Mouse (Mus musculus): ENCODE measurements around the gene Slc39a11. TPM values are rescaled to one million over a fixed set of nuclear protein-coding genes. Genes with fewer than 3 reads are reported as not detected.
A peak's percentile ranks its signal among the peaks of the same experiment; 100 is the strongest.
"Not testable (repeated sequence)": the region's sequence is repeated elsewhere in the genome, so short reads cannot be mapped to it uniquely, and the experiment has no call there.

The Slc39a11 gene
- polyA plus RNA-seq, 1 experiment from 2014 or later = 25.3 TPM

DNA sequence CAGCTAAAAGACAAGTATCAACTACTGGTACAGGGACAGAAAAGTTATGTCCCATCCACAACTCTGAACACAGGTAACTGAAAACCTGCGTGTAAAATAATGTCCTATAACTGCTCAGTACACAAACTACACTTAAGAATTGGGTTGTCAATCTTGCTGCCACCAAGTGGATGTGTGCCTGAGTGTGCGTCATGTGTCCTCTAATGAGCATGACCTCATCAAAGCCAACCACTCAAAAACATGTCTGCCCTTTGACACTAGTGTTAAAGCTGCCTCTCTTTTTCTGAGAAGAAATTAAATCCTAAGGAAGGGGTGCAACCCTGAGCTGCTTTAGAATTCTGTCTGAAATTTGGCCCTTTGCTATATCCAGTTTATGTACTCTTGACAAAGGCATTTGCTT lies 14.4 kb upstream of the Slc39a11 start:
- Histone ChIP-seq H3K4me1 (replicated peaks) (peaks cover 10% of the 10 kb centered on the region; the same call in 1 of the 2 replicates), H3K36me3 (peaks cover 91% of the 10 kb centered on the region)

DNA sequence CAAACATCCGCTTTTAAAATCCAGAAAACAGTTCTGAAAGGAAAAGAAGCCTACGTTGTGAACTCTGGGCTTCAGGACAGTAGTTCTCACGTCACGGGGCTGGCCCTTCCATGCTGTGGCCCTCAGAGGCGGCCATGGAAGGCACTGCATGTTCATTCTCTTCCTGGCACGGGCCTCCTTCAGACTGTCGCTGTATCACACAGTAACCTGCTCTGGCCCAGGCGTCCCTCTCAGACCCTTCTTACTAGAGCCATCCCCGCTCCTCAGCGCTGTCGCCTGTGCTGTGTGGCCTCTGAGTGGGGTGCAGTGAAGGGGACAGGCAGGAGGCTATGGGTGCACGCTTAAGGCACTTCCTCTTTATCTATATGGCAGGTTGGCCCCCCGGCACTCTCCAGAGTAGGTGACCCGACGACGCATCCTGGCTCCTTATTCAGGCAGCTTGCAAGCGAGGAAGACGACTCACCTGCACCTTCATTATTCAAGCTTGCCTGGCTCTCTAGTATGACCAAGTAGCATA lies 12.0 kb upstream of the Slc39a11 start:
- H3K36me3 ChIP-seq = peaks cover 92% of the 10 kb centered on the region
- WGBS = 93% methylated on average over 18 of the region's 18 CpGs

More for the DNA sequence above, 14.4 kb upstream of the Slc39a11 start:
- Histone ChIP-seq H3K27me3 (ENCODE audit: insufficient read depth, poor library complexity, severe bottlenecking) (no peaks in the 10 kb centered on the region), H3K4me3 (no peak overlapping the region), H3K9me3 (no peaks in the 10 kb centered on the region), H3K27ac (no peak overlapping the region)
- no peak for DNase-seq (ENCODE audit: low spot score)
- WGBS = 65% methylated on average over 2 of the region's 2 CpGs

GRCm38 (mm10) chr11:113660940-113661339 lies 11.1 kb upstream of the Slc39a11 start:
- DNase-seq (ENCODE audit: low spot score) = no peak
- Histone ChIP-seq H3K9me3 (no peaks in the 10 kb centered on the region), H3K4me1 (replicated peaks) (peaks cover 15% of the 10 kb centered on the region), H3K36me3 (peaks cover 97% of the 10 kb centered on the region), H3K27ac (no peak overlapping the region), H3K27me3 (ENCODE audit: insufficient read depth, poor library complexity, severe bottlenecking) (no peaks in the 10 kb centered on the region), H3K4me3 (no peak overlapping the region)
- 98% methylated on average over 11 of the region's 11 CpGs for WGBS

More for the DNA sequence above, 12.0 kb upstream of the Slc39a11 start:
- no peak for DNase-seq (ENCODE audit: low spot score)
- Histone ChIP-seq H3K27me3 (ENCODE audit: insufficient read depth, poor library complexity, severe bottlenecking) (no peaks in the 10 kb centered on the region), H3K4me3 (no peak overlapping the region), H3K4me1 (replicated peaks) (peaks cover 10% of the 10 kb centered on the region; the same call in 1 of the 2 replicates), H3K9me3 (no peaks in the 10 kb centered on the region), H3K27ac (no peak overlapping the region)

DNA sequence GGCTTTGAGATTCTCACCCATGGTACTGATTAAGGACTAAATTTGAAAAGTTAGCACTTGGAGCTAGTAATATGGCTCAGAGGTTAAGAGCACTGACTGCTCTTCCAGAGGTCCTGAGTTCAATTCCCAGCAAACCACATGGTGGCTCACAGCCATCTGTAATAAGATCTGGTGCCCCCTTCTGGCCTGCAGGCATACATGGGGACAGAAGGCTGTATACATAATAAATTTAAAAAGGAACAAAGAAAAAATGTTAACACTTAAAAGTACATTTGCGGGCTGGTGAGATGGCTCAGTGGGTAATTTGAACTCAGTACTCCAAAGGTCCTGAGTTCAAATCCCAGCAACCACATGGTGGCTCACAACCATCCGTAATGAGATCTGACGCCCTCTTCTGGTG lies 10.3 kb upstream of the Slc39a11 start:
- not testable (repeated sequence) for H3K27ac ChIP-seq; H3K4me3 ChIP-seq; H3K27me3 ChIP-seq (ENCODE audit: insufficient read depth, poor library complexity, severe bottlenecking); H3K9me3 ChIP-seq; DNase-seq (ENCODE audit: low spot score)
- Histone ChIP-seq H3K36me3 (peaks cover 100% of the 10 kb centered on the region), H3K4me1 (replicated peaks) (peaks cover 15% of the 10 kb centered on the region)
- 97% methylated on average over 3 of the region's 3 CpGs for WGBS

GRCm38 (mm10) chr11:113658763-113659162 lies 8.9 kb upstream of the Slc39a11 start:
- H3K27ac ChIP-seq = 0 out of 2 replicates have a peak overlapping the region, but pooled peaks have one; percentile 23
- no peak for DNase-seq (ENCODE audit: low spot score)

DNA sequence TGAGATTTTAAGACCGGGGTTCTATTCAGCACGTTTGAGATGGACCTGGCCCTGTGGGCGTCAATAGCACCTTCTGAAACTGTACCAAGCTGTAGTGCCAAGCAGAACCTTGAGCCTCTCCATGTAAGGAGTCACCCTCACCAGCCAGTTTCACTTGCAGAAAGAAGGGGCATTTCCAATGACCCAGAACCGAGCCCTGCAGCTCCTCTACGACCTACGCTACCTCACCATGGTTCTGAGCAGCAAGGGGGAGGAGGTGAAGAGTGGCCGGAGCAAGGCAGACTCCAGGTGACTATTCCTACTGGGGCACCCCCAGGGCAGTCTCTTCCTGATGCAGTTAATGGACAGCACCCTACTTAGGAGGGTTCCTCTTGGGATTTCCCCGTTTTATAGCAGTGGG lies 8.4 kb upstream of the Slc39a11 start:
- WGBS = 90% methylated on average over 8 of the region's 8 CpGs
- 0 out of 2 replicates have a peak overlapping the region, but pooled peaks have one; percentile 23 for H3K27ac ChIP-seq
- H3K27me3 ChIP-seq (ENCODE audit: insufficient read depth, poor library complexity, severe bottlenecking) = no peaks in the 10 kb centered on the region
- peaks cover 21% of the 10 kb centered on the region for H3K4me1 ChIP-seq (replicated peaks)
- H3K4me3 ChIP-seq = no peak overlapping the region
- no peaks in the 10 kb centered on the region for H3K9me3 ChIP-seq
- DNase-seq (ENCODE audit: low spot score) = no peak
- peaks cover 100% of the 10 kb centered on the region for H3K36me3 ChIP-seq

More at GRCm38 (mm10) chr11:113658763-113659162, 8.9 kb upstream of the Slc39a11 start:
- H3K4me1 ChIP-seq (replicated peaks) = peaks cover 20% of the 10 kb centered on the region
- 93% methylated on average over 4 of the region's 4 CpGs for WGBS
- H3K4me3 ChIP-seq = no peak overlapping the region
- H3K36me3 ChIP-seq = peaks cover 100% of the 10 kb centered on the region
- no peaks in the 10 kb centered on the region for H3K27me3 ChIP-seq (ENCODE audit: insufficient read depth, poor library complexity, severe bottlenecking)
- H3K9me3 ChIP-seq = no peaks in the 10 kb centered on the region

DNA sequence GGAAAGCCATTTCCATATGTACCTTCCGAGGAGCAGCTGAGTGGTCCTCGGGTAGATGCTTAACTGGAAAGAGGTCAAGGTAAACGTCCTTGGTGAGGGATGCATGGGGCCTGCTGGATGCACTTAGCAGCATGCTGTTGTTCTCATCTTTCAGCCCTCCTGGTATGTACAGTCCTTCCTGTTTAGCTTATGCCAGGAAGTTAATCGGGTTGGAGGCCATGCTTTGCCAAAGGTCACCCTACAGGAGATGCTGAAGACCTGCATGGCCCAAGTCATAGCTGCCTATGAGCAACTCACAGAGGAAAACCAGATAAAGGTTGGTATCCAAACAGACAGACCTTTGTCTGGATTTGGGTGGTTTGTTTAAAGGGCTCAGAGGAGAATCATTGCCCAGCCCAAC lies 7.3 kb upstream of the Slc39a11 start:
- 72% methylated on average over 4 of the region's 4 CpGs for WGBS
- H3K27ac ChIP-seq = no peak overlapping the region
- H3K4me1 ChIP-seq (replicated peaks) = peaks cover 31% of the 10 kb centered on the region
- H3K36me3 ChIP-seq = peaks cover 100% of the 10 kb centered on the region
- H3K27me3 ChIP-seq (ENCODE audit: insufficient read depth, poor library complexity, severe bottlenecking) = no peaks in the 10 kb centered on the region
- DNase-seq (ENCODE audit: low spot score) = no peak
- no peak overlapping the region for H3K4me3 ChIP-seq
- no peaks in the 10 kb centered on the region for H3K9me3 ChIP-seq

DNA sequence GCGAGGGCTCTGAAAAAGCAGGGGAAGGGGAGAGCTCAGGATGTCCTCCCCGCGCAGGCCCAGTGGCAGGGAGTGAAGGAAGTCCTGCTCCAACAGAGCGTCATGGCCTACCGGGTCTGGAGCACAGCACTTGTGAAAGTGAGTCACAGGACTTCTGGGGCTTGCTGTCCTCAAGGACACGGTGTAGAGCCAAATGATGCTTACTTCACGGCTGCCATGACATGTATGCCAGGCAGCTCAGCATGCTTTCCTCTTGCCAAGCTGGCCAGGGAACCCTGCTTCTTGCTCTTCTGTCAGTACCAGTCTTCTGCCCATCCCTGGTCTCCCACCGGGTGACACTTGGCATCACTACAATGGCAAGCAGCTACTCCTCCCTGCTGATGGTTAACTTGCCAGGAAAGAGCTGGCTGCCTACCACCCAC lies 6.6 kb upstream of the Slc39a11 start:
- H3K4me3 ChIP-seq = no peak overlapping the region
- H3K27ac ChIP-seq = 0 out of 2 replicates have a peak overlapping the region, but pooled peaks have one; percentile 23
- no peaks in the 10 kb centered on the region for H3K9me3 ChIP-seq
- H3K4me1 ChIP-seq (replicated peaks) = peaks cover 38% of the 10 kb centered on the region
- WGBS = 89% methylated on average over 8 of the region's 8 CpGs
- peaks cover 100% of the 10 kb centered on the region for H3K36me3 ChIP-seq
- no peaks in the 10 kb centered on the region for H3K27me3 ChIP-seq (ENCODE audit: insufficient read depth, poor library complexity, severe bottlenecking)
- DNase-seq (ENCODE audit: low spot score) = no peak

DNA sequence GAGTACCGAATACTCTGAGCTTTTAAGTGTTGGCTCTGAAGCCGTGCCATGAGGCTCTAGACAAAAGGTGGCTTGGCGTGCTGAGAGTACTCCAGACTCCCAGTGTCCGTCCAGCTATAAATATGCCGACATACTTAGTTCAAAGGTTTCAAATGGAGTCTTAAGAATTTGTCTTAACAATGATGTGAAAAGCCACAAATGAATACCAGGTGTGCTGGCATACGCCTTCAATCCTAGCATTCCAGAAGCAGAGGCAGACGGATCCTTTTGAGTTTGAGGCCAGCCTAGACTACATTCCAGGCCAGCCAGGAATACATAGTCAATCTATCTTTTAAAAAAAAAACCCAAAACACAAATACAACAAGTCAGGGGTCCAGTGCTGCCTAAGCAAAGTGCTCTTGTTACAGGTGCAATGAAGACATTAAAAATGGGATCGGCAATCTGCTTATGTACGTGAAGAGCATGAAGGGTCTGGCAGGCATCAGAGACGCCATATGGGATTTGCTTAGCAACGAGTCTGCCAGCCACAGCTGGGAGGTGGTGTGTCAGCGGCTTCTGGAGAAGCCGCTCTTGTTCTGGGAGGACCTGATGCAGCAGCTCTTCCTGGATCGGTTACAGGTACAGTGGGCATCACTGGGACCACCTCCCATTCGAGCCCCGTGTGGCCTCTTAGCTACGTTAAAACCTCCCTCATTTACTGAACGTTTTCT lies 4.8 kb upstream of the Slc39a11 start:
- no peaks in the 10 kb centered on the region for H3K27me3 ChIP-seq (ENCODE audit: insufficient read depth, poor library complexity, severe bottlenecking)
- no peak overlapping the region for H3K4me3 ChIP-seq
- no peak overlapping the region for H3K27ac ChIP-seq
- peaks cover 55% of the 10 kb centered on the region for H3K4me1 ChIP-seq (replicated peaks)
- no peak for DNase-seq (ENCODE audit: low spot score)
- H3K36me3 ChIP-seq = peaks cover 88% of the 10 kb centered on the region
- 84% methylated on average over 18 of the region's 18 CpGs for WGBS
- no peaks in the 10 kb centered on the region for H3K9me3 ChIP-seq

DNA sequence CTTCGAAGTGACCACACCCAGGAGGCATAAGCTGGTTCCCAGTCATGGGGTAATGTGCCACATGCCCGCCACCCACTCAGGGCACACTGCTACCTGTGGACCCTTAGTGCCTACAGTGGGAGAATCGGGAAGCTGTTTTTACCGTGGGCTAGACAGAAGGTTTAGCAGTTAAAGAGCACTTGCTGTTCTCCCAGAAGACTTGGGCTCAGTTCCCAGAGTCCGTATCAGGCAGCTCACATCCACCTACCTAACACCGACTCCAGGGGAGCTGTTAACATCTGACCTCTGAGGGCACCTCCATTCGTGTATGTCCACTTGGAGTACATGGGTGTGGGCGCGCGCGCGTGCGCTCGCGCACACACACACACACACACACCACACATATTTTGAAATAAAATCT lies 4.2 kb upstream of the Slc39a11 start:
- no peak for DNase-seq (ENCODE audit: low spot score)
- H3K4me3 ChIP-seq = no peak overlapping the region
- H3K4me1 ChIP-seq (replicated peaks) = peaks cover 56% of the 10 kb centered on the region
- no peak overlapping the region for H3K27ac ChIP-seq
- H3K27me3 ChIP-seq (ENCODE audit: insufficient read depth, poor library complexity, severe bottlenecking) = no peaks in the 10 kb centered on the region
- H3K36me3 ChIP-seq = peaks cover 82% of the 10 kb centered on the region
- H3K9me3 ChIP-seq = no peaks in the 10 kb centered on the region
- WGBS = 93% methylated on average over 15 of the region's 15 CpGs

- Histone ChIP-seq H3K4me3 (0 out of 2 replicates have a peak overlapping the region, but pooled peaks have one; percentile 20), H3K9me3 (no peaks in the 10 kb centered on the region), H3K36me3 (peaks cover 66% of the 10 kb centered on the region), H3K4me1 (replicated peaks) (peaks cover 64% of the 10 kb centered on the region), H3K27ac (peak overlapping the region; percentile 76; the same call in 1 of the 2 replicates), H3K27me3 (ENCODE audit: insufficient read depth, poor library complexity, severe bottlenecking) (no peaks in the 10 kb centered on the region)
- no peak for DNase-seq (ENCODE audit: low spot score)
- 88% methylated on average over 6 of the region's 6 CpGs for WGBS
Observed at GRCm38 (mm10) chr11:113652516-113652915, 2.6 kb upstream of the Slc39a11 start.

GRCm38 (mm10) chr11:113651907-113652273 lies 2.0 kb upstream of the Slc39a11 start:
- H3K27me3 ChIP-seq (ENCODE audit: insufficient read depth, poor library complexity, severe bottlenecking) = no peaks in the 10 kb centered on the region
- peak overlapping the region; percentile 20 for H3K4me3 ChIP-seq
- peak overlapping the region; percentile 76 for H3K27ac ChIP-seq
- H3K9me3 ChIP-seq = no peaks in the 10 kb centered on the region
- peaks cover 62% of the 10 kb centered on the region for H3K4me1 ChIP-seq (replicated peaks)
- H3K36me3 ChIP-seq = peaks cover 60% of the 10 kb centered on the region
- peak; percentile 58 for DNase-seq (ENCODE audit: low spot score)
- 45% methylated on average over 8 of the region's 8 CpGs for WGBS

DNA sequence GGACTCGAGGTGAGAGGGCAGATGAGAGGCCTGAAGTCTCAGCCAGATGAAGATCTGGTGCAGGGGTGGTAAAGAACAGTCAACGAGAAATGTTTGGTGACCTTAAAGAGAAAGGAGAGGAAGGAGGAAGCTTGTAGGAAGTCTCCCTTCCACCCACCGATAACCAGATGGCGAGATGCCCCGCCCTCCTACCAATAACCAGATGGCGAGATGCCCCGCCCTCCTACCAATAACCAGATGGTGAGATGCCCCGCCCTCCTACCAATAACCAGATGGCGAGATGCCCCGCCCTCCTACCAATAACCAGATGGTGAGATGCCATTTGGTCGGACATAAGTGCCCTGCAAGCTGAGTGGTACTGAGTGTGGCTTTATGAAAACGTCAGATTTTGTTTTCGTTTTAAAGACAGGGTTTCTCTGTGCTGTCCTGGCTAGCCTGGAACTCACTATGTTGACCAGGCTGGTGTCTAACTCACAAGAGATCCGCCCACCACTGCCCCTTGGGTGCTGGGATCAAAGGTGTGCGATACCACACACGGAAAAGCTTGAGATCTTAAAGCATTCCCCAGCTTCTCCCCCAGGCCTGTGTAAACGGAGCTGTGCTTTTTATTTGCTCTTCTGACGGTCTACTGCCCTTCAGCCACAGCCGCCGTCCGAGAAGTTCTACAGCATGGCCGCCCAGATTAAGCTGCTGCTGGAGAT lies 1.5 kb upstream of the Slc39a11 start:
- Histone ChIP-seq H3K9me3 (no peaks in the 10 kb centered on the region), H3K4me1 (replicated peaks) (peaks cover 57% of the 10 kb centered on the region), H3K27ac (peak overlapping the region; percentile 80), H3K27me3 (ENCODE audit: insufficient read depth, poor library complexity, severe bottlenecking) (no peaks in the 10 kb centered on the region; the same call in 1 of the 2 replicates), H3K36me3 (peaks cover 55% of the 10 kb centered on the region), H3K4me3 (peak overlapping the region; percentile 77)
- peak; percentile 29 for DNase-seq (ENCODE audit: low spot score)
- 70% methylated on average over 22 of the region's 22 CpGs for WGBS

All from hindbrain, embryonic 10.5 days (tissue).